Mouse (Mus musculus) small intestine, adult 2 months (tissue): Measurements from ENCODE around the gene Arrb1. TPM values are rescaled to one million over a fixed set of nuclear protein-coding genes. Genes with fewer than 3 reads are reported as not detected.

Experiments
- H3K27ac ChIP-seq: fragments of 200-500 bp; 2 replicates; pipeline ENCODE4 v1.5.1; 2012; ENCODE audit warnings: low read depth, low read length, control low read depth, inconsistent platforms; ENCODE audit not compliant: insufficient read depth
- H3K27me3 ChIP-seq: fragments of 200-500 bp; 2 replicates; pipeline ENCODE4 v1.6.1; 2012; ENCODE audit warnings: mild to moderate bottlenecking, moderate library complexity, low read length, inconsistent platforms; ENCODE audit not compliant: control insufficient read depth, insufficient read depth
- H3K36me3 ChIP-seq: fragments of 200-500 bp; 2 replicates; pipeline ENCODE4 v1.6.1; 2012; ENCODE audit warnings: mild to moderate bottlenecking, low read length, control low read depth, inconsistent platforms; ENCODE audit not compliant: control insufficient read depth, insufficient read depth
- H3K4me1 ChIP-seq: fragments of 200-500 bp; 2 replicates; pipeline ENCODE4 v1.6.1; 2012; ENCODE audit warnings: low read length, inconsistent platforms, mixed read lengths; ENCODE audit not compliant: control insufficient read depth, insufficient read depth, insufficient read length
- H3K4me3 ChIP-seq: fragments of 200-500 bp; 2 replicates; pipeline ENCODE4 v1.5.1; 2012; ENCODE audit warnings: low read depth, mild to moderate bottlenecking, control low read depth, inconsistent platforms, low read length, moderate library complexity
- CTCF ChIP-seq: fragments of 200-500 bp; IDR thresholded peaks from 2 replicates; pipeline ENCODE4 v1.5.1; 2012; ENCODE audit warnings: low read depth, mild to moderate bottlenecking, control low read depth, inconsistent platforms, low read length, moderate library complexity, mixed read lengths; ENCODE audit not compliant: insufficient replicate concordance, insufficient read length; ENCODE audit errors: extremely low read depth
- POLR2A ChIP-seq: fragments of 200-500 bp; IDR thresholded peaks from 2 replicates; pipeline ENCODE4 v1.6.1; 2012; ENCODE audit warnings: low read depth, mild to moderate bottlenecking, control low read depth, inconsistent platforms, low read length, moderate library complexity
- WGBS: fragments of 180-500 bp; shearing (Covaris S2); methylation state at CpG from one replicate; pipeline ENCODE4 v1.1.7; 2018; 5-methylcytosine and 5-hydroxymethylcytosine counted together
- polyA plus RNA-seq: library from polyadenylated mRNA; depleted of rRNA; stranded (reverse); fragments of >200 nt; gene quantifications from 2 replicates; pipeline ENCODE4 v1.2.3, GENCODE M21; 2012

The Arrb1 gene
- polyA plus RNA-seq, 1 experiment, result 66.7 TPM

GRCm38 (mm10) chr7:99590646-99591045, 55.4 kb downstream of the Arrb1 start:
- no peaks in the 10 kb centered on the region for H3K27me3 ChIP-seq
- no peak overlapping the region for H3K4me3 ChIP-seq
- H3K4me1 ChIP-seq, result 0 out of 2 replicates have a peak, but pooled peaks cover 2% of the 10 kb centered on the region
- no peak overlapping the region for H3K27ac ChIP-seq
- TF ChIP-seq CTCF (no peak), POLR2A (no peak)
- 88% methylated on average over 5 of the region's 5 CpGs for WGBS
- peaks cover 77% of the 10 kb centered on the region for H3K36me3 ChIP-seq

GRCm38 (mm10) chr7:99592669-99593068, 57.4 kb downstream of the Arrb1 start:
- H3K36me3 ChIP-seq, result peaks cover 82% of the 10 kb centered on the region
- no peaks in the 10 kb centered on the region for H3K4me1 ChIP-seq
- H3K4me3 ChIP-seq, result no peak overlapping the region
- H3K27ac ChIP-seq, result no peak overlapping the region
- H3K27me3 ChIP-seq, result no peaks in the 10 kb centered on the region
- WGBS, result 91% methylated on average over 3 of the region's 3 CpGs
- TF ChIP-seq POLR2A, result no peak
- no peak for TF ChIP-seq CTCF

- Histone ChIP-seq H3K27me3 (no peaks in the 10 kb centered on the region), H3K4me3 (no peak overlapping the region), H3K36me3 (peaks cover 83% of the 10 kb centered on the region), H3K4me1 (no peaks in the 10 kb centered on the region), H3K27ac (no peak overlapping the region)
- TF ChIP-seq POLR2A, result no peak
- no peak for TF ChIP-seq CTCF
- 87% methylated on average over 15 of the region's 15 CpGs for WGBS
Observed at GRCm38 (mm10) chr7:99593868-99594803, 58.9 kb downstream of the Arrb1 start.

- Histone ChIP-seq H3K27me3 (no peaks in the 10 kb centered on the region), H3K27ac (no peak overlapping the region), H3K4me1 (no peaks in the 10 kb centered on the region), H3K4me3 (no peak overlapping the region), H3K36me3 (peaks cover 79% of the 10 kb centered on the region)
- TF ChIP-seq CTCF (peak; percentile 17; the same call in 1 of the 2 replicates), POLR2A (no peak)
- WGBS, result 75% methylated on average over 4 of the region's 4 CpGs
Observed at GRCm38 (mm10) chr7:99598722-99599121, 63.5 kb downstream of the Arrb1 start.

GRCm38 (mm10) chr7:99603875-99604662, 68.8 kb downstream of the Arrb1 start:
- Histone ChIP-seq H3K27me3 (no peaks in the 10 kb centered on the region), H3K27ac (no peak overlapping the region), H3K4me3 (no peak overlapping the region), H3K4me1 (no peaks in the 10 kb centered on the region), H3K36me3 (peaks cover 42% of the 10 kb centered on the region)
- 73% methylated on average over 8 of the region's 8 CpGs for WGBS
- TF ChIP-seq CTCF (no peak), POLR2A (no peak)

GRCm38 (mm10) chr7:99605058-99605457, 69.8 kb downstream of the Arrb1 start:
- H3K4me1 ChIP-seq, result no peaks in the 10 kb centered on the region
- no peaks in the 10 kb centered on the region for H3K27me3 ChIP-seq
- H3K27ac ChIP-seq, result no peak overlapping the region
- WGBS, result 97% methylated on average over 2 of the region's 2 CpGs
- H3K36me3 ChIP-seq, result peaks cover 33% of the 10 kb centered on the region
- TF ChIP-seq POLR2A (no peak), CTCF (no peak)
- no peak overlapping the region for H3K4me3 ChIP-seq

GRCm38 (mm10) chr7:99606303-99606702, 71.0 kb downstream of the Arrb1 start:
- Histone ChIP-seq H3K27ac (no peak overlapping the region), H3K4me1 (no peaks in the 10 kb centered on the region), H3K36me3 (peaks cover 21% of the 10 kb centered on the region), H3K4me3 (no peak overlapping the region), H3K27me3 (no peaks in the 10 kb centered on the region)
- WGBS, result 85% methylated on average over 11 of the region's 11 CpGs
- TF ChIP-seq POLR2A (no peak), CTCF (no peak)
